Mouse (Mus musculus) brain, adult 2 months (tissue): ENCODE results near the gene Scd3.
"Not testable (repeated sequence)": the region's sequence is repeated elsewhere in the genome, so short reads cannot be mapped to it uniquely, and the experiment has no call there.

ENCODE experiments used
- DNase-seq: peaks from one replicate; pipeline ENCODE4 v3.0.0; 2011; ENCODE audit warnings: low read depth, low spot score

Scd3 gene

DNA sequence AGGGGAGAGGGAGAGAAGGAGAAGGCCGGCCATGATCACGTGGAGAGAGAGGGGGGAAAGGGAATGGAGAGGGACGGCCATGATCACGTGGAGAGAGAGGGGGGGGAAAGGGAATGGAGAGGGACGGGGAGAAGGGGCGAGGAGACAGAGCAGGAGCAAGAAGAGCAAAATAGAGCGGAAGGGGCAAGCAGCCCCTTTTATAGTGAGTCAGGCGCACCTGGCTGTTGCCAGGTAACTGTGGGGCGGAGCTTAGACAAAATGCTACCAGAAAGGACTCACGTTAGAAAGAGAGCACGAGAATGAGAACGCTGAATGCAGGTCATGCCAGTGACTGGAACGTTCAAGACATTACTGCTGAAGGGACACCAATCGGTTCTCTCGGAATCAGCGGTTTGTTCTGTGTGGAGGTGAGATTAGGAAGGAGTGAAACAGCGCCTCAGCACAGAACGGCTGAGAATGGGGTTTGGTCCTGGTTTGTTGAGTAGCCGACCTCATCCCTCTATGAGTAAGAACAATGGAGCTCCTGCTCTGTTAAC lies 34.5 kb downstream of the Scd3 start:
- peak; percentile 86 for DNase-seq

DNA sequence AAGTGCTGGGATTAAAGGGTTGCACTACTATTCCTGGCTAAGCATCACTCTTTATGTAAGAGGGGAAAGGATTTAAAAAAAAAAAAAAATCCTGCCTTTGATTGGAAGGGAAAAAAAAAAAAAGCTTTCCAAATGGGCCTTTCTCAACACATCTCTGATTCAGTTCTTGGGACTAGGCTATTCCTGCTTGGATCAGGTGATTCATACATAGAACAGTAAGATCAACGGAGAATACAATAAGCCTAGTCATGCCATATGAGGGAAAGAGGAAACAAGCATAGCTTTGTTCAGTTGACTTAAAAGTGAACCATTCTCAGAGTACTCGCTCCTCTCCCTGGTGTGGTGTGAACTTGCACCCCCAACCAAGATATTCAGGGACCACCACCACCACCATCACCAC lies 35.8 kb downstream of the Scd3 start:
- DNase-seq: peak; percentile 70

DNA sequence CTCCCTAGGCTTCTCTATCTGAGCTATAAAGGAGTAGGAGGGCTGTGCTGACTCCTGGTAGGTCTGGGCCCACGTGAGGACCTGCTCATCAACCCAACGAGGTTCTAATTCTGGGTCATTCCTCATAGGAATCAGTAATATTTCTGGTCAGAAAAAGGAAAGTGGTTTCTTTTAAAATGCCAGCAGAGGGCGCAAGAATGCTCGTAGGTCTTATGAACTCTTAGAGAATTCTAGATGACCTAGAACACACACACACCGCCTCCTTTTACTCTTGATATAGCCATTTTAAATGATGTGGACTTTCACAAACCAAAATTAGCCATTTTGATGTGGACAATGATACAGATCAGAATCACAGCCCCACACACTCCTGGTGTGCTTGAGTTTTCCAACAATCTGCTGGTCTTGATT lies 42.7 kb downstream of the Scd3 start:
- DNase-seq: peak; percentile 91

DNA sequence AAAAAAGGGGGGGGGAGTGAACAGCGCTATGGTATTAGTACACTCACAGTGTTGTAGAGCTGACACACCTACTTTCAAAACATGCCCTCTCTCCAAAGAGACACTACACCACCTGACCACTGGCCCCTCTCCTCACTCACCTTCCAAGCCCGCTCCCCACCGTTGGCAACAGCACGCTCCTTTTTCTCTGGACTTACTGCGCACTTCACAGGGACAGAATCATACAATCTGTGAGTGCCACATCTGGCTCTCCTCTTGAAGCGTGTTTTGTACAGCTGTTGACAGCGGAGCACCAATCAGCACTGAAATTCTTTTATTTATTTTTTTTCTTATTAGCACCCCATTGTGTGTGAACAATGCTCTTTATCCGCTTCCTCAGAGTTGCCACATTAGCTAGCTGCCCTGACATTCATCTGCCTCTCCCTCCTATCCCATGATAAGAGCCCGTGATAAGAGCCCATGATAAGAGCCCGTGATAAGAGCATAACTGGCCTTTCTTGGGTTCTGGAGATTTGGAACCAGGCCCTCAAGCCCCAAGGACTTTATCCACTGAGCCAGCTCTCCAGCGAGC lies 43.4 kb downstream of the Scd3 start:
- peak; percentile 81 for DNase-seq

DNA sequence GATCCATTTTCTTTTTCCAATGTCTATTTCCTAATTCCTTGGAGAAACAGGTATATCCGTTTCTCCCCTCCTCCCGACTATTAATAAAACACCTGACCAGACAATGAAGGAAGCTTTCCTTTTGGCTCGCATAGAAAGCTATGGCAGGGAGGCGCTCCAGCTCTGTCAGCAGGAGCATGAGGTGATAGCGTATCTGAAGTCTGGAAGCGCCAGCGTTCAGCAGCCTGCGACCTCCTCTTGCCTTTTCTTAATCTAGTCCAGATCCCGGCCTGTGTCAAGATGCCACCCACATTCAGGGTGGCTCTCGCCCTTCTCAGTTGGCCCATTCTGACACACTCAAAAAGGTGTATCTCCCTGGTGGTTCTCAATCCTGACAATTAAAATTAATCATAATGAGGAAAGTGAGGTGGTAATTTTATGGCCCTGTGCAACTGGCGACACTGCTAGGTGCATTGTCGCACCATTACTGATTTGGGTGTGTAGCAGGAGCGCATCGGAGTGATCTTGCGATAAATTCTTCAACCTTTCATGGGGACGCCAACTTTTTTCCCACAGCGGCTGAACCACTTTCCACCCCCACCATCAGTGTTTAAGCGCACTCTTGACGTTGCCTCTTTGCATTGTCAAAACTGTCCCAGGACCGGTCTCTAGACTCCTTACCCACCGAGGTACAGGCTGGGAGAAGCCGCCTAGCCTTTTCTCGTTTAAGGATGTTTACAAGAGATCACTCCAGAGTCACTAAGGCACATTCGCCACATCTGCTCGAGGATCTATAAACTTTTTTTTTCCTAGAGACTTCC lies 44.4 kb downstream of the Scd3 start:
- peak; percentile 75 for DNase-seq

DNA sequence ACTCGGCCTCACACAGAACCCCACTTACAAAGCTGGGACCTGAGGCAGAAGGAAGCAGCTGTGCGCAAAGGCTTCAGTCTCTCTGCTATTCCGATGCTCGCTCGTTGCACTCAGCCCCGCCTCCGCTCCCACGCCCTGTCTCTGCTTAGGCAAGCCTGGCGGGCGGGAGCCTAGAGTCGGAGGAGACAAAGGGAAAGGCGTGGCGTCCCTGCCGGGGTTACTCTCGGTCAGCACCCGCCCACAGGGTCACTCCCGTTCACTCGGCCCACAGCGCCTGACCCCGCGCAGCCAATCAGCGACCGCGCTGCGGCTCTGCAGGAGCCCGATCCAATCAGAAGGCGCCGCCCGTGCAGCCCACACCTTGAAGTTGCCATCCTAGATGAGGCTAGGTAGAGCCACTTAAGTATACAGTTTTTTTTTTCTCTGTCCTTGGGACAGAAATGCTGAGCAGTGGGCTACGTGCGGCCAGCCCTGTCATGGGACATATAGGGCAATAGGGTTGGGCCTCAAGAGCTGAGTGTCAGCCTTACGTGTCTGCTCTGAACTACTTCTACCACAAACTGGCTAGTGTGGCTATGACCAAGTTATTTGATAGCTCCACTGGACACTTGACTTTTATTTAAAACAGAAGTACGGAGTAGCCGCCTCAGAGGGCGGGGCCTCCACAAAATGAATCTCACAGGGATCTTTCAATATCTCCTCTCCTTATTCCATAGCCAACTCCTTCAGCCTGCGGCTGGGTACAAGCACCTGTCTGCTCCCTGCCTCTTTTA lies 45.2 kb downstream of the Scd3 start:
- DNase-seq: peak; percentile 99

DNA sequence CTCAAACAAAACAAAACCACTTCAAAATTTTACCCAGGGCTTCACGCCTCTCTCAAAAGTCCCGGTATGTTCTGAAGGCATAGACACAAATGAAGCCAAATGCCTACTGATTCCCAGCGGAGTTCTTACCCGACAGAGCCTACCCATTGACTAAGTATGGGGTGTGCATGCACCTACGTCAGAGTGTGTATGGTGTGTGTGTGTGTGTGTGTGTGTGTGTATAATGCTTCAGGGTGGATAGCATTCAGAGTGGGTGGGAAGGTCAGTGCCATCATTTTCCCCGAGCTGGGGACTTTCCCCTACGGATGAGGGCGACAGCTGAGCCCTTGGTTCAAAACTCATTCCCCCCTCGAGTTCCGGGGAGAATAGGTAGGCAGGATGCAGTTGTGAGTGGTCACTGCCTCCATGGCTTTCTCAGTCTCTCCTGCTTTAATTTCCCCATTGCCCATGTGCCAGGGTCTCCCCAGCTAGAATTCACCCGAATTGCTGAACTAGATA lies 45.8 kb downstream of the Scd3 start:
- no peak for DNase-seq

DNA sequence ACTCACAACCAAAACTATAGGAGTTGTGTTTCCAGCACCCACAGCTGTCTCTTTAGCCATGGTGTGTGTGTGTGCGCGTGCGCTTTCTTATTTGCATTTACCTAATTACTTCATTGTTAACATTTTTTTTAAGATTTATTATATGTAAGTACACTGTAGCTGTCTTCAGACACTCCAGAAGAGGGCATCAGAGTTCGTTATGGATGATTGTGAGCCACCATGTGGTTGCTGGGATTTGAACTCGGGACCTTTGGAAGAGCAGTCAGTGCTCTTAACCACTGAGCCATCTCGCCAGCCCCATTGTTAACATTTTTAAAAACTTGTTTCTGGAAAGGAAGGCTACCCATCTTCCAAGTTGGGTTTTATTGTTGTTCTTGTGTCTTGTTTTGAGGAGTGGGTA lies 48.1 kb downstream of the Scd3 start:
- DNase-seq: not testable (repeated sequence)

DNA sequence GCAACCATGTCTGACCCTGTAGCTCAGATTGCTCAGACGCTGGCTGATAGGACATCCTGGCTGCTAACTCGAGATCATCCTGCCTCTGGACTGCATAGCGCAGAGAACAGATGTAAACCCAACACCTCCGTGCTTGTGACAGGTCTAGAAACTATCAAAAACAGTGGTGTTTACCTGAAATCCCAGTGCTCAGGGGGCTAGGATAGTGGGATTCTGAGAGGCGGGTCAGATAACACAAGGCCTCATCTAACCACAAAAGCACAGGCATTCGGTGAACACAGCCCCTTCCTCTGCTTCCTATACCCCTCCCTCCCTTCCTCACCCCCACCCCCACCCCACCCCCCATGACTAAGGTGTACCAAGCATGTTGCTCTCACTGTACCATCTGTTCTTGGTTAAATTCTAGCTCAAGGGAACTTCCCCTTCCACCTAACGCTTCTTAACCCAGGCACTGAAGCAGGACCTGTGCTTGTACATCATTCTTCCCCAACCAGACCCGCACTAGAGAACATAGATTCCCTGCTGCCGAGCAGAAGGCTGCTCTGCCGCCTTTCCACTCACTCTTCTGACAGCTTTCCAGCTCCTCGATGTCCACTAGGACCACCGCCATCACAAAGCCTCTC lies 49.0 kb downstream of the Scd3 start:
- DNase-seq: no peak

DNA sequence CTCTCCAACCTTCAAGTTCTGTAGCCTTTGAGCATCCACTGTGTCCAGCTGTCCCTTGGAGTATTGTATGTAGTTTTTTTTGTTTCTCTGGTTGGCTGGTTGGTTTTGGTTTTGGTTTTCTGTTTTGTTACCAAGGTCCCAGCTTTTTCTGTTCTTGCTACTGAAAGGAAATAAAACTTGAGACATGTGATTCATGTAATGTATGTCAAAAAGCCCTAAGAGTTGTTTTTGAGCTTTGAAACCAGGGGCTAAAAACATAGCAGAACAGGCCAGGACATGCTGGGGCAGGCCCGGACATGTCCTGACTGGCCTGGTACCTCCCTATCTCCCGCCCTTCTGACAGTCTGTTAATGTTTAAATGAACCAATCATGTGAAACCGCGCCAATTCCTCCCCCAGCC lies 51.0 kb downstream of the Scd3 start:
- not testable (repeated sequence) for DNase-seq

DNA sequence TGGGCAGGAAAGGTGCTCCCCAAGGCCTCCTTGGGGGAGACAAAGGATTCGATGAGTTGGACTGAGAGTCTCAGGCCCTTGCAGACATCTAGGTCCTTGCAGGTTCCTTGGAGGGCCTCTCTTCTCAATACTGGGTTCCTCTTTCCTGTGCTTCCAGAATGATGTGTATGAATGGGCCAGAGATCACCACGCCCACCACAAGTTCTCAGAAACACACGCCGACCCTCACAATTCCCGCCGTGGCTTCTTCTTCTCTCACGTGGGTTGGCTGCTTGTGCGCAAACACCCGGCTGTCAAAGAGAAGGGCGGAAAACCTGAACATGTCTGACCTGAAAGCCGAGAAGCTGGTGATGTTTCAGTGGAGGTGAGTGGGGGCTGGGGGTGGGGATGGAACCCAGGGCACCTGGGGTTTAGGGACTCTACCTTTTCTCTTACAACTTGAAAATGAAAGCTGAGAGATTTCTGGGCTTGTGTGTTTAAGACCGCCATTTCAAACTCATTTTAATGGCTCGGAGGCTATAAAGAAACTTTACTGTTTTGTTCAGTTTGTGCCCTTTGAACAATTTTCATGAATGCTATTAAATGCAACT lies 54.4 kb downstream of the Scd3 start:
- no peak for DNase-seq

DNA sequence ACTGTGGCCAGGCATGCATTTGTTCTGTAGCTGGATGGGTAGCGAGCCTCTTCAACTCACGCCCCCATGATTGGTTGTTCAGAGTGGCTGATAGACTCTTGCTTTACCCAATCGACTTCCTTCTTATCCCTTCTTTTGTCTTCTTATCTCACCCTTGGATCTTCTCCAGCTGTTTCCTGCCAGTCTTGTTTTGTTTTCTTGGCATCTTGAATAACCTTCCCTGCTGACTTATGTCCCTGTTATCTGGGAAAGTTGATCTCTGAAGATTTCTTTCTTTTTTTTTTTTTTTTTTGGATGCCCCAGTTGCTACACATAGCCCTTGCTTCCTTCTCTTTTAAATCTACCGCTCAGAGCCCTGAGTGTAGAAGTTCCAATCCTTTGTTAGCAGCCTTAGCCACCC lies 56.4 kb downstream of the Scd3 start:
- no peak for DNase-seq

DNA sequence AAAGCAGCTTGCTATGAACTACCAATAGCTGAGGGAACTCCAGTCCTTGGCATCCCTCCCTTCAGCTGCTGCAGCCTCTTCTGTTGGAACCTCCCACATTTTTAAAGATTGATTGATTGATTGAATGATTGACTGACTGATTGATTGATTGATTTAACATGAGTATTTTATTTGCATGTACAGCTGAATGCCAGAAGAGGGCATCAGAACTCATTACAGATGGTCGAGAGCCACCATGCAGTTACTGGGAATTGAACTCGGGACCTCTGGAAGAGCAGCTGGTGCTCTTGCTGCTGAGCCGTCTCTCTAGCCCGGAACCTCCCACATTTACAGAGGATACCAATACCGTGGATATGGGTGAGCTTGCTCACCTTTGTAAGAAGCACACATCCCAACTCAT lies 57.4 kb downstream of the Scd3 start:
- DNase-seq: peak; percentile 17

DNA sequence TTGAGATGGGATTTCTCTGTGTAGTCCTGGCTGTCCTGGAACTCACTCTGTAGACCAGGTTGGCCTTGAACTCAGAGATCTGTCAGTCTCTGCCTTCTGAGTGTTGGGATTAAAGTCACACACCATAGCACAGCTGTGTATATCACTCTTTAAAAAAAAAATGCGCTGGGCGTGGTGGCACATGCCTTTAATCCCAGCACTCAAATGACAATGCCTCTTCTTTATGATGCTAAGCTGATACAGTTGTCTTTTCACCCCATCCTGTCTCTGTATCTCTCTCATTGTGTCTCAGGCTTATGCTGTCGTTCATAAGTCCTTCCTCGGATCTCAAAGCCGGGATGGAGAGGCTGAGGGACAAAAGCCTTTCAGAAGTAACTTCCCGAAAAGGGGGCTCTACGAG lies 58.7 kb downstream of the Scd3 start:
- DNase-seq: no peak

DNA sequence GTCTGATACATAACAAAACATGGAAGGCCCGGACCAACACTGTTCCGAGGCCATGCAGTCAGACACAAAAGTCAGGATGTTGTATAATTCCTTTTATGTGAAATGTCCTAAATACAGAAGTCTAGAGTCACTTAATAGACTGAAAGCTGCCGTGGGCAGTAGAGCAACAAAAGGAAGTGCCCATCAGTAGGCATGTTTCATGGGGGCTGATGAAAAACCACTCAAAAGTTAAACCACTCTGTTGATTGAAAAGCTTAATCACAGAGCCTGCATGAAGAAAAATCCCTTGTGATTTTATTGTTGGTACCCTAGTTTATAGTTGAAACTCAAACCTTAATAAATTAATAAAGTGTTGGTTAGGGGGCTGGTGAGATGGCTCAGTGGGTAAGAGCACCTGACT lies 60.5 kb downstream of the Scd3 start:
- DNase-seq: no peak

DNA sequence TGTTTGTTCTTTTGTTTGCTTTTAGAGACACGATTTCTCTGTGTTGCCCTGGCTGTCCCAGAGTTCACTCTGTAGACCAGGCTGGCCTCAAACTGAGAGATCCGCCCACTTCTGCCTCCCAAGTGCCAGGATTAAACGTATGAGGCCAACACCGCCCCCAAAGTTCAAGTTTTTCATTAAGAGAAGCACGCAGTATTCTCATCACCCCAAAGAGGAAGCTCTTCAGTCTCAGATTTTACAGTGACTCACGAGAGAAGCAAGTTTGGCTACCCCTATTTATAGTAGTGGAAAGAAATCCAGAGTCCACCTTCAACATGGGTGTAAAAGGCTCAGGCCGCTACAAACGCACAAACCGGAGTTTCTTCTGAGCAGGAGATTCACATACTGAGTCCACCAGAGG lies 61.2 kb downstream of the Scd3 start:
- DNase-seq: peak; percentile 10

DNA sequence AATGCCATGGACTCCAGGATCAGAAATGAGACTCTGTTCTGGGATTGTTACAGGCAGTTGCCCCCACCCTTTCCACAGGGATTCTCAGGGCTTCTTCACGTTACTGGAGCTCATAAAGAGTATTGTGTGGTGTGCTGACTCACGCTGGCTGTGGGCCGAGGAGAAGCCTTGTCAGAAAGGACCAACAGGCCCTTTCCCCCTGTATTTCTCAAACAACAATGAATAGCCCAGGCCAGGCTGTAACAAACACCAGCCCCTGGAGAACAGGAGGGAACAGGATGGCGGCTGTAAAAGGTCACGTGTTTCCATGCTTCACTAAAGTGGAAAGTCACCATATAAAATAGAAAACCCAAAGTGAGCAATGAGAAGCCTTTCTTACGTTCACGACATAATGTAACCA lies 62.2 kb downstream of the Scd3 start:
- peak; percentile 43 for DNase-seq

DNA sequence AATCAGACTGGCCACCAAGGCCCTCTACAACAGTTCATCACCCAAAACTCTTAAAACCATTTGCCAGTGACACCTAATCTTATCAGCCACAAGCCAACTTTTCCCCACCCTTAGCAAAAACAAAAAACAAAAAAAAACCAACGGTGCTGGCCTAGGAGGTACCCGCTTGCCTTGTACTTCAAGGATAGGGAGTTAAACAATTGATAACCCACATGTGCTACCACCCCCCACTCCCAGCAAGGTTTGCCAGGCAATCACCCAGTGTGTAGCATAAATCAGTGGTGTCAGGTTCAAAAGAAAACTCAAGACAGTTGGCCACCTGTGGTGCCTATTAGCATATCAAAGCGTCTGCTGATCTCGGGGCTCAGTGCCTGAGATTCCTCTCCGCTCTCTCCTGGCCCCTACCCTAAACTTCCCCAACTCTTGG lies 62.9 kb downstream of the Scd3 start:
- no peak for DNase-seq

DNA sequence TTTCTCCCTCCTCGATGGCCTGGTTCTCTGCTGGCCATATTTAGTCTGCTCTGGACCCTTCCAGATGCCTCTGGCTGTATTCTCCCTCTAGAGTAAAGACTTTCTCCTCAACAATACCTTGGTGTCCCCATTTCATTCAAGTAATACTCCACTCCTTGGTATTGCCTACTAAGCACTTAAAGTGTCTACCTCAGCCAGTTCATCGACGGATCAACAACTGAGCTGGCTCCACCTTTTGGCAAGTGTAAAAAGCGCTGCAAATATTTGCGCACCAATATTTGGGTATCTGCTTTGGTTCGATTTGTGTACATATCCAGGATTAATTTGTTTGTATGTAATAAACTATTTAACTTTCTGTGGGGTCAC lies 63.4 kb downstream of the Scd3 start:
- peak; percentile 79 for DNase-seq

DNA sequence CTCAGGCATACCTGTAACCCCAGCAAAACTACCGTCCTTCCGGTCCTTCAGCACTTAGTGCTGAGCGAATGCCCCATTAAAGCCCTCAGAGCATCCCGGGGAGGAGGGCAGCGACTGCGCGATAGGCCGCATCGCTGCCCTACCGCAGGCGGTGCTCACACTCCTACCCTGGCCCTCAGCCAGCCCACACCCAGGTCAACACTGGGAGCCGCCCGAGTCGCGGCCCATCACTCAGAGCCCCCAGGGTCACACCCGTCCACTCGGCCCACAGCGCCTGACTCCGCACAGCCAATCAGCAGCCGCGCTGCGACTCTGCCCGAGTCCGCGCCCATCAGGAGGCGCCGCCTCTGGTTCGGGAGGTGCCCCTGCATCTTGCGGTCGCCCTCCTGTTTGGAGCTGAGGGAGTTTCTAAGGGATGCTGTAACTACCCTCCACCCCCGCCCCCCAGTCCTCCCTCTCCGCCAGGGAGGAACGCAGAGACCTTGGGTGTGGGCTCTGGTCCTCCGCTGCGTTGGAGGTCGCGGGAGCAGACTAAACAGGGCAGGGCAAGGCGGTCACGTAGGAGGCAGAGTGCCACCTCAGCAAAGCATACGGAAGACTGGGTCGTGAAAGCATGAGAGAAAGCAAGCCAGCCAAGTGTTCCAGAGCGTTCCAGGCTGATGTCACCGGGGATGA lies 63.9 kb downstream of the Scd3 start:
- DNase-seq: peak; percentile 98

DNA sequence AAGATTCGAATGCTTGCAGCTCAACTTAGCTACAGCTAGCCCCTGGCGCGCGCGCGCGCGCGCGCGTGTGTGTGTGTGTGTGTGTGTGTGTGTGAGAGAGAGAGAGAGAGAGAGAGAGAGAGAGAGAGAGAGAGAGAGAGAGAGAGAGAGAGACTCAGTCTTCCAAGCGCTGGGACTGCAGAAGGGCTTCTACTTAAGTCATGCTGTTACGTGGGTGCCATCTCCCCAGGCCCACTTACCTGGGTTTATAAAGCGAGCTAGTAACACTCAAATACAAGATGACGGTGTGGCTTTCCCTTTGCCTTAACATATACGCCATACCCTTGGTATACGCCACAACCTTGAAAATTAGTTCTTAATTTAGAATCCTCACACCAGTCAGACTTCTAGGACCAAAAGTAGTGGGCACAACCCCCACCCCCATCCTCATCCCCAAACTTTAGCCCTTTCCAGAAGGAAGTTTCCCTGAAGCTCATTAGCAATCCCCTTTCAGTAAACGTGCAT lies 64.5 kb downstream of the Scd3 start:
- no peak for DNase-seq
